Mouse (Mus musculus): Measurements from ENCODE around the gene Pdzd11. TPM values are rescaled to one million over a fixed set of nuclear protein-coding genes. Genes with fewer than 3 reads are reported as not detected.

The Pdzd11 gene
- polyA plus RNA-seq, 1 experiment from 2014 or later, result 100 TPM

DNA sequence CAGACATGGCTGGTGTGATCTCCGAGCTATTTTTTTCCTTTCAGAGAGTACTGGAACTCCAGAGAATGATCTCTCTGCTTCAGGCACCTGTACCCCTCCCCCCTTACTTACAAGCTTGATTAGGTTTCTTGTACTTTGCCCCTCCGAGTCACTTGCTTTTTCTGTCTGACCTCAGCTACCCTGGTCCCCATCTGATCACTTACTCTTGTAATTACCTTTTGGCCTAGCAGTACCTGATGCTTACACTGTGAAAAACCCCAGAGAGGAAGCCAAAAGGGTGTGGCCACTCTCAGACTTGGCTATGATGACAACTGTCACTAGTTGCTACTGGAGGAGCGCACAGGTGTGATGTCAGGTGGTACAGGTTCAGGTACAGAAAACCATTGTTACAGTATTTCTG, 7.9 kb downstream of the Pdzd11 start:
- no peaks in the 10 kb centered on the region for H3K4me1 ChIP-seq (ENCODE audit: control insufficient read depth, insufficient read depth, low read length)
- H3K9ac ChIP-seq (ENCODE audit: low read length), result no peak overlapping the region
- H3K27me3 ChIP-seq (ENCODE audit: control insufficient read depth, insufficient read depth, low read length), result 0 out of 2 replicates have a peak, but pooled peaks cover 3% of the 10 kb centered on the region
- no peak for ATAC-seq (replicated peaks; ENCODE audit: extremely low read depth, insufficient read depth, low FRiP score)
- H3K27ac ChIP-seq (ENCODE audit: low read length), result no peak overlapping the region
- 61% methylated on average over 3 of the region's 3 CpGs for WGBS
- no peak overlapping the region for H3K4me2 ChIP-seq (ENCODE audit: low read depth, low read length)
- no peaks in the 10 kb centered on the region for H3K9me3 ChIP-seq (replicated peaks; ENCODE audit: control insufficient read depth, low read length)
- H3K4me3 ChIP-seq (ENCODE audit: low read length), result no peak overlapping the region
- peaks cover 6% of the 10 kb centered on the region; the same call in 1 of the 2 replicates for H3K36me3 ChIP-seq (ENCODE audit: control insufficient read depth, insufficient read depth)

DNA sequence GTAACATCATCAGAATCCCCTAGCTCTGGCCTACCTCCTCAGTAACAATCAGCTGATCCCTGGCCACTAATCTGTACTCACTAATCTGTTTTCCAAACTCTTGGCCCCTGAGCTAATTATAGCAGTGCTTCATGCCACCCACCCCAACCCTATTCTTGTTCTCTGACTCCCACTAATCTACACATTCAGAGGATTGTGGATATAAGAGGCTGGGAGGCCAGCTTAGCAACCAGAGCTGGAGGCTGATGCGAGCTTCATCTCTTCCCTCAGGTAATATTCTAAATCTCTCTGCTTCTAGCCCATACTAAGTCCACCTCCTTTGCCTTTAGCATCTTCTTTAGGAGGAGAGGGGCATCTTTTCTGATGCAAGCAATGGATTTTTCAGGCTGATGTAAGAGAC, 21.1 kb downstream of the Pdzd11 start, which contains the start of gene Arr3:
Arr3 (plus strand) TSS at position 184 of the 400 bp plus-strand sequence.
- H3K27me3 ChIP-seq (ENCODE audit: control insufficient read depth, insufficient read depth, low read length), result no peaks in the 10 kb centered on the region
- no peak within 1 kb of the TSS for H3K27ac ChIP-seq (ENCODE audit: low read length)
- ATAC-seq (replicated peaks; ENCODE audit: extremely low read depth, insufficient read depth, low FRiP score), result no peak
- H3K4me1 ChIP-seq (ENCODE audit: control insufficient read depth, insufficient read depth, low read length), result 0 out of 2 replicates have a peak, but pooled peaks cover 2% of the 10 kb centered on the region
- WGBS, result 46% methylated on average over 1 of the region's 1 CpGs
- H3K4me3 ChIP-seq (ENCODE audit: low read length), result no peak within 1 kb of the TSS
- H3K4me2 ChIP-seq (ENCODE audit: low read depth, low read length), result no peak within 1 kb of the TSS
- H3K9ac ChIP-seq (ENCODE audit: low read length), result no peak within 1 kb of the TSS
- H3K36me3 ChIP-seq (ENCODE audit: control insufficient read depth, insufficient read depth), result no peaks in the 10 kb centered on the region
- no peaks in the 10 kb centered on the region for H3K9me3 ChIP-seq (replicated peaks; ENCODE audit: control insufficient read depth, low read length)

DNA sequence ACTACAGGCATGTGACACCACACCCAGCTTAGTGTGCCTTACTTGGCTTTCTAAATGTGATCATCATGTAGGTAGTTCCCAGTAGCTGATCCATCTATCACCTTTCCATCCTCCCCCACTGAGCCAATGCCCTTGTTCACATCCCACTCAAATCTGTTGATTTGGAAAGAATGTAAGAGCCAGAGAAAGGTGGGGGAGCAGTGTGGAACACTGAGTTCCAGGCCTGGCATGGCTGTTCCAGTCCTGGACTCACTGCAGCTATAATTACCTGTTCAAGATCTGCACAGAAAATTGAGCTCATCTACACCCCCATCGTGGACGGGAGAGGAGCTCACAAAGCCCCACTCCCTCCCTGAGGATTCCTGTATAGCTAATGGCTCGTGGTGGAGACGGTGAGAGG, 26.6 kb downstream of the Pdzd11 start:
- Histone ChIP-seq H3K36me3 (ENCODE audit: control insufficient read depth, insufficient read depth) (no peaks in the 10 kb centered on the region), H3K9me3 (replicated peaks; ENCODE audit: control insufficient read depth, low read length) (no peaks in the 10 kb centered on the region), H3K4me1 (ENCODE audit: control insufficient read depth, insufficient read depth, low read length) (no peaks in the 10 kb centered on the region), H3K27me3 (ENCODE audit: control insufficient read depth, insufficient read depth, low read length) (no peaks in the 10 kb centered on the region), H3K4me3 (ENCODE audit: low read length) (no peak overlapping the region), H3K9ac (ENCODE audit: low read length) (no peak overlapping the region), H3K4me2 (ENCODE audit: low read depth, low read length) (no peak overlapping the region), H3K27ac (ENCODE audit: low read length) (no peak overlapping the region)
- no peak for ATAC-seq (replicated peaks; ENCODE audit: extremely low read depth, insufficient read depth, low FRiP score)
- 59% methylated on average over 4 of the region's 4 CpGs for WGBS

DNA sequence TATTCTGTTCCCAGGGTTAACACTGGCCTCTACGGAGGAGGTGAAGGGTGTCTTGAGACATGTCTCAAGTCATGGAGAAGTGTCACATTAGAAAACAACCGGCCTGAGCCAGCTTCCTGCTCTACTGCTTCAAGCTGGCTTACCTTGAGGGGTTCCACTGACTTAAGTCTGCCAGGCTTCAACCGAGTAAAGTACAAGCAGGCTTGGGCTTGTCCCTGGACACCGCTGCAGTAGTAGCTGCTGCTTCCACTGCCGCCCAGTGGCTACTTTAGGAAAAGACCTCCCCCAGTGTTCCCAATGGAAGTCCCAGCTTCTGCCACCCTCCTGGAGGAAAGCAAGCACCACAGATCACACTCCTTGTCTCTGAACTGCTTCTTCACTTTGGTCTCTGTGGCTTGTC, 28.9 kb downstream of the Pdzd11 start:
- Histone ChIP-seq H3K36me3 (ENCODE audit: control insufficient read depth, insufficient read depth) (no peaks in the 10 kb centered on the region), H3K9ac (ENCODE audit: low read length) (no peak overlapping the region), H3K4me3 (ENCODE audit: low read length) (no peak overlapping the region), H3K27me3 (ENCODE audit: control insufficient read depth, insufficient read depth, low read length) (no peaks in the 10 kb centered on the region; the same call in 1 of the 2 replicates), H3K4me2 (ENCODE audit: low read depth, low read length) (no peak overlapping the region), H3K27ac (ENCODE audit: low read length) (no peak overlapping the region), H3K9me3 (replicated peaks; ENCODE audit: control insufficient read depth, low read length) (no peaks in the 10 kb centered on the region), H3K4me1 (ENCODE audit: control insufficient read depth, insufficient read depth, low read length) (no peaks in the 10 kb centered on the region)
- 19% methylated on average over 5 of the region's 5 CpGs for WGBS
- ATAC-seq (replicated peaks; ENCODE audit: extremely low read depth, insufficient read depth, low FRiP score), result 0 out of 2 replicates have a peak, but pooled peaks have one; percentile 4

DNA sequence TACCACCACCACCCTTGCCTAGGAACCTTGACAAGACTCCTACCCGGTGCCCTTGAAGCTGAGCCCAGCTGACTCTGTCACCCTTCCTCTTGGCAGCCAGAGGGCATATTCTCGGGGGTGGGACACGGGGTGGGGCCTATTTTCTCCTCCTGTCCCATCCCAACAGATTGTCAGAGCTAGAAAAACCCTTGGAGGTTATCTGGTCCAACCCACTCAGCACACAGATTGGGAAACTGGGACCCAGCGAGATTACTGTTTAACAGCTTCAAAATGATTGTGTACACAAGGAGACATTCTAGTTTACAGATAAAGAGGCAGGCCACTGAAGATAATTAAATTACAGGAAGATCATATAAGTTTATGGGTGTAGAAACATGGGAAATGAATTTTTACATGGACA, 31.6 kb downstream of the Pdzd11 start, which contains the start of gene P2ry4:
P2ry4 (minus strand) TSS at position 79 of the 400 bp plus-strand sequence.
- H3K4me2 ChIP-seq (ENCODE audit: low read depth, low read length), result no peak within 1 kb of the TSS
- no peaks in the 10 kb centered on the region for H3K9me3 ChIP-seq (replicated peaks; ENCODE audit: control insufficient read depth, low read length)
- 49% methylated on average over 4 of the region's 4 CpGs for WGBS
- H3K4me3 ChIP-seq (ENCODE audit: low read length), result no peak within 1 kb of the TSS
- no peak within 1 kb of the TSS for H3K27ac ChIP-seq (ENCODE audit: low read length)
- peaks cover 2% of the 10 kb centered on the region; the same call in 1 of the 2 replicates for H3K27me3 ChIP-seq (ENCODE audit: control insufficient read depth, insufficient read depth, low read length)
- H3K9ac ChIP-seq (ENCODE audit: low read length), result no peak within 1 kb of the TSS
- ATAC-seq (replicated peaks; ENCODE audit: extremely low read depth, insufficient read depth, low FRiP score), result no peak
- no peaks in the 10 kb centered on the region for H3K4me1 ChIP-seq (ENCODE audit: control insufficient read depth, insufficient read depth, low read length)
- no peaks in the 10 kb centered on the region for H3K36me3 ChIP-seq (ENCODE audit: control insufficient read depth, insufficient read depth)

Other genes with a start within 250 kb of the Pdzd11 start
- not detected in 2 replicates for gene Otud6a, start 197.6 kb downstream of the Pdzd11 start, polyA plus RNA-seq (2015; fragmentation: Nextera tagmentation; extraction: Ambion mirVana)
- 0.15 and 0.17 TPM in 2 replicates for gene Awat2, start 183.9 kb downstream of the Pdzd11 start, polyA plus RNA-seq (2015; fragmentation: Nextera tagmentation; extraction: Ambion mirVana)
- gene Igbp1, start 132.3 kb downstream of the Pdzd11 start, polyA plus RNA-seq (2015; fragmentation: Nextera tagmentation; extraction: Ambion mirVana), result 25.6 and 34.1 TPM in 2 replicates
- gene Dgat2l6, start 101.7 kb downstream of the Pdzd11 start, polyA plus RNA-seq (2015; fragmentation: Nextera tagmentation; extraction: Ambion mirVana), result not detected in 2 replicates
- gene Awat1, start 54.3 kb downstream of the Pdzd11 start, polyA plus RNA-seq (2015; fragmentation: Nextera tagmentation; extraction: Ambion mirVana), result not detected in 2 replicates
- 0.05 TPM in 1 of 2 replicates, not detected in the other for gene P2ry4, start 31.7 kb downstream of the Pdzd11 start, polyA plus RNA-seq (2015; fragmentation: Nextera tagmentation; extraction: Ambion mirVana)
- gene Arr3, start 21.1 kb downstream of the Pdzd11 start, polyA plus RNA-seq (2015; fragmentation: Nextera tagmentation; extraction: Ambion mirVana), result 1.2 and 1.3 TPM in 2 replicates
- 22.9 and 23.5 TPM in 2 replicates for gene Kif4, start 831 bp downstream of the Pdzd11 start, polyA plus RNA-seq (2015; fragmentation: Nextera tagmentation; extraction: Ambion mirVana)
- 0.76 and 0.94 TPM in 2 replicates for gene Gdpd2, start 103.3 kb upstream of the Pdzd11 start, polyA plus RNA-seq (2015; fragmentation: Nextera tagmentation; extraction: Ambion mirVana)
- 1.6 and 2.4 TPM in 2 replicates for gene Dlg3, start 141.2 kb upstream of the Pdzd11 start, polyA plus RNA-seq (2015; fragmentation: Nextera tagmentation; extraction: Ambion mirVana)

All from heart, embryonic 16.5 days (tissue).